Mouse (Mus musculus): ENCODE measurements around the gene Fam208a. TPM values are rescaled to one million over a fixed set of nuclear protein-coding genes. Genes with fewer than 3 reads are reported as not detected.

Fam208a gene
- polyA plus RNA-seq, 1 experiment from 2014 or later, result 3.8 TPM

- WGBS (ENCODE audit: insufficient replicate concordance), result 73% methylated on average over 4 of the region's 4 CpGs
- no peaks in the 10 kb centered on the region for H3K36me3 ChIP-seq (ENCODE audit: control insufficient read depth, insufficient read depth)
Observed at GRCm38 (mm10) chr14:27501096-27501495, 72.5 kb downstream of the Fam208a start.

GRCm38 (mm10) chr14:27507894-27508643 is 79.4 kb downstream of the Fam208a start, which contains the start of gene Ccdc66:
Gene Ccdc66, minus strand, starts transcription at chr14:27508460.
- Histone ChIP-seq H3K9me3 (replicated peaks; ENCODE audit: control insufficient read depth, low read length) (no peaks in the 10 kb centered on the region), H3K27ac (ENCODE audit: low read length) (peak within 1 kb of the TSS; percentile 44), H3K27me3 (ENCODE audit: control insufficient read depth, insufficient read depth, low read depth, low read length) (no peaks in the 10 kb centered on the region), H3K9ac (ENCODE audit: low read depth, low read length) (peak within 1 kb of the TSS; percentile 75), H3K4me1 (ENCODE audit: control insufficient read depth, low read depth, low read length) (peaks cover 4% of the 10 kb centered on the region), H3K36me3 (ENCODE audit: control insufficient read depth, insufficient read depth) (no peaks in the 10 kb centered on the region), H3K4me2 (ENCODE audit: low read depth, low read length) (peak within 1 kb of the TSS; percentile 58), H3K4me3 (ENCODE audit: low read depth, low read length) (peak within 1 kb of the TSS; percentile 82)
- under 1% methylated on average over 51 of the region's 51 CpGs for WGBS (ENCODE audit: insufficient replicate concordance)
- peak; percentile 97 for ATAC-seq (ENCODE audit: low read depth)

More at GRCm38 (mm10) chr14:27501096-27501495, 72.5 kb downstream of the Fam208a start:
- no peaks in the 10 kb centered on the region for H3K9me3 ChIP-seq (replicated peaks; ENCODE audit: control insufficient read depth, low read length)
- no peak overlapping the region for H3K4me2 ChIP-seq (ENCODE audit: low read depth, low read length)
- no peaks in the 10 kb centered on the region for H3K27me3 ChIP-seq (ENCODE audit: control insufficient read depth, insufficient read depth, low read depth, low read length)
- no peak for ATAC-seq (ENCODE audit: low read depth)
- no peak overlapping the region for H3K4me3 ChIP-seq (ENCODE audit: low read depth, low read length)
- H3K9ac ChIP-seq (ENCODE audit: low read depth, low read length), result no peak overlapping the region
- no peak overlapping the region for H3K27ac ChIP-seq (ENCODE audit: low read length)
- no peaks in the 10 kb centered on the region for H3K4me1 ChIP-seq (ENCODE audit: control insufficient read depth, low read depth, low read length)

- peak overlapping the region; percentile 75 for H3K9ac ChIP-seq (ENCODE audit: low read depth, low read length)
- ATAC-seq (ENCODE audit: low read depth), result peak; percentile 37
- H3K27ac ChIP-seq (ENCODE audit: low read length), result peak overlapping the region; percentile 44
- WGBS (ENCODE audit: insufficient replicate concordance), result 36% methylated on average over 15 of the region's 15 CpGs
- H3K27me3 ChIP-seq (ENCODE audit: control insufficient read depth, insufficient read depth, low read depth, low read length), result no peaks in the 10 kb centered on the region
- H3K4me2 ChIP-seq (ENCODE audit: low read depth, low read length), result peak overlapping the region; percentile 58
- peak overlapping the region; percentile 82 for H3K4me3 ChIP-seq (ENCODE audit: low read depth, low read length)
- no peaks in the 10 kb centered on the region for H3K9me3 ChIP-seq (replicated peaks; ENCODE audit: control insufficient read depth, low read length)
- H3K4me1 ChIP-seq (ENCODE audit: control insufficient read depth, low read depth, low read length), result peaks cover 4% of the 10 kb centered on the region
- H3K36me3 ChIP-seq (ENCODE audit: control insufficient read depth, insufficient read depth), result no peaks in the 10 kb centered on the region
Observed at GRCm38 (mm10) chr14:27508644-27509301, 80.1 kb downstream of the Fam208a start.

GRCm38 (mm10) chr14:27524541-27524940 is 95.9 kb downstream of the Fam208a start:
- ATAC-seq (ENCODE audit: low read depth), result no peak
- Histone ChIP-seq H3K9me3 (replicated peaks; ENCODE audit: control insufficient read depth, low read length) (no peaks in the 10 kb centered on the region), H3K27ac (ENCODE audit: low read length) (no peak overlapping the region), H3K4me1 (ENCODE audit: control insufficient read depth, low read depth, low read length) (no peaks in the 10 kb centered on the region), H3K9ac (ENCODE audit: low read depth, low read length) (no peak overlapping the region), H3K4me2 (ENCODE audit: low read depth, low read length) (no peak overlapping the region), H3K4me3 (ENCODE audit: low read depth, low read length) (no peak overlapping the region), H3K27me3 (ENCODE audit: control insufficient read depth, insufficient read depth, low read depth, low read length) (no peaks in the 10 kb centered on the region), H3K36me3 (ENCODE audit: control insufficient read depth, insufficient read depth) (no peaks in the 10 kb centered on the region)

Small RNA genes lying within 50 kb of the gene (microRNA-seq; reads per million reads assigned to microRNA genes)
- not detected for gene Gm23633

Other genes with a start within 250 kb of the Fam208a start
- 2.2 TPM in 2 replicates for gene Ccdc66, start 79.6 kb downstream of the Fam208a start, polyA plus RNA-seq (2015; fragmentation: Nextera tagmentation; extraction: Ambion mirVana)
- gene Erc2, start 193.6 kb downstream of the Fam208a start, polyA plus RNA-seq (2015; fragmentation: Nextera tagmentation; extraction: Ambion mirVana), result 1.4 and 1.5 TPM in 2 replicates

All from liver, embryonic 16.5 days (tissue).